Mouse (Mus musculus): ENCODE measurements at regions not wholly inside any gene's neighbourhood (a gene's known extent, or its start where the extent isn't known, plus 50 kb on each side); places are given as distances from the start of the nearest gene placed in this dataset.

DNA sequence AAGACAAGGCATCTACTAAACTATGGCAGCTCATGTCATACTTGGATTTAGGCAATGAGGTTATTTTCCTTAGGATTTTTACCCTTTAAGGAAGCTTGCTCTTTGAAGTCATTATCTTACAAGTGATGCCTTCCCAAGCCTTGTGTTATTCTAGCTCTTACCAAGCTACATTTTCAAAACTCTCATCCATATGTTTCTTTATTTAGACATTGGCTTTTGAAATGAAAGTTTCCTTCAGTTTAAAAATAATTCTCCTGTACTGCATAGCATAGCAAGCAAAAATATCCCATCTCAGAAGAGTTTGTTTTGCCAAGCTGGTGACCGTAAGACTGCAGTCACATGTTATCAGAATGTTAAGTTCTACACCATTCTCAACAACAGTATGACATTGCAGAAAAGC is 372.8 kb upstream of the Sptlc3 start:
- no peak for DNase-seq (ENCODE audit: low spot score in 2 of 2)

DNA sequence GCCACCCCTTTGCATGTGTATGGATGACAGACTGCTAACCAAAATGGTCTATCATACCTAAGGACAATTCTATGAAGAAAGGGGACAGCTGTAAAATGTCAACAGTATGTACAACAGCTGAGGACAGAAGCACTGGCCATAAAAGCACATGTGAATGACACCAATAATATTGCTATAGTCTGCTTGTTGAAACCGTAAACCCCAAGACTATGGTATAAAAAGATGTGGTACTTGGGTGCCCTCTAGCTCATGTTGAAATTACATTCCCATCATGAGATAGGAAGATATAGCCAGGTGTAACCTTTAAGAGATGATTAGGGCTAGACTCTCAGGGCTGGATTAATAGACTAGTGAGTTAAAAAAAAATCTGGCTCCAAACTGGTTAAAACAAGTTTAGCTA is 361.6 kb upstream of the Sptlc3 start:
- DNase-seq (ENCODE audit: low spot score in 2 of 2) = no peak

DNA sequence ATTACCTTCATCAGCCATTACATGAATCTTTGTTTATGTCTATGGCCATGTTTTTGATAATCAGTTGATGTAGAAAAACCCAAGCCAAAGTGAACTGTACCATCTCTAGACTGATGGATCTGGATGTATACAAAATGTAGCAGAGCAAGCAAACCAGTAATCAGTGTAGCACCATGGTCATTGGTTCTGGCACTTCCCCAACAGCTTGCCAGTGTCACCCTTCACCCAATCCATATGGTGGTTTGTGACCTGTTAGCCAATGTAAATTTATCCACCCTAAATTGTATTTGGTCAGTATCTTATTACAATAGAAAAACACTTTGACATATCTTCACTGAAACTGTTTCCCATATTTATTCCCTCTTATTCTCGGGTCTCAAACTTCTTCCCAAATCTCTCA is 346.7 kb upstream of the Sptlc3 start:
- DNase-seq (ENCODE audit: low spot score in 2 of 2) = no peak

DNA sequence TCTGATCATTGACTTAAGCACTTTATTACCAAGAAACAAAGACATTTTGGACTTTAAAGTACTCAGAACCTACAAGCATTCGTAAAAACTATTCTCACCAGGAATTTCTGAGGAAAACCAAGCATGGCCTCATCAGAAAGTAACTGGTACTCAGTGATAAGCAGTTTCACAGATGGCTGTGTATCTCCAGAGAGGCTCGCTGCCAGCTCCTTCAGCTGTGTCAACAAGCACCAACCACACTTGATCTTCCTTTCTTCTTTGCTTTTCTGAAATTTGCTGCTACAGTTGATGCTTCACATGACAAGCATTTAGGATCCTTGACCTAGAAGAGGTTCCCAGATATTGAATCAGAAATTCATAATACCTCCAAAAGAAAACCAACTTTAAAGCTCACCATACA is 314.1 kb upstream of the Sptlc3 start:
- no peak for DNase-seq (ENCODE audit: low spot score in 2 of 2)

DNA sequence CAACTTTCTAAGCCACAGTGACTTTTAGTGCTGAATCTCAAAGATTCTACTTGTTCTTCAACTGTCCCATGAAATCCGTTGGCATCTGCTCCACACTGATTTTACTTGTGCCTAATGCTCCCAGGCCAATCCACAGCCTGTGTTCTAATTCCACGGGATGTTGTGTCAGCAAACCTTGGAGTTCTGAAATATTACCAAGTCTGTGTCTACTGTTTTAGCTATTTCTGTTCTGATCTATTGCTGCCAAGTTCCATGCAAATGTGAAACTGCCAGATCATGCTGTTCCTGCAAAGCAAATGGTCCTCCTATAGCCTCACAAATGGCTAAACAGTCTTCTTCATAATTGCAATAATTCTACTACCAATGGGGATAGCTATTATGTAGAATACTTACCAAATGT is 295.4 kb upstream of the Sptlc3 start:
- no peak for DNase-seq (ENCODE audit: low spot score in 2 of 2)

DNA sequence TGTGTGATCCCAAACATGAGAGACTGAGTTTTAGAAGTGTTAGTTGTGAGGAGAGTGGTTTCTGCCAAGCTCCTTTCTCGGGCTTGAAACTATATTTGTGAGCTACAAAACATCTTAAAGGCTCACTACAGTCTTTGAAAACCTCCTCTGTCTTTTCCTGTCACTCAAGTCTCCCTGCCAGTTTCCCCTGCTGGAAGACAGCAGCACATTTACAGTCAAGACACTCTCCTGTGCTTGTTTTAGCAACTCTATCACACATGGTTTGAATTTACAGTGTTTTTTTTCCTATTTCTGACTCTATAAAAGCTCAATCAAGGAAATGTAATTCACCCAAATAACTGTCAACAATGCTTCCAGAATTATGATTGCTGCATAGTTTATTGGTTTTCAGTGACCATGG is 286.1 kb upstream of the Sptlc3 start:
- no peak for DNase-seq (ENCODE audit: low spot score in 2 of 2)

DNA sequence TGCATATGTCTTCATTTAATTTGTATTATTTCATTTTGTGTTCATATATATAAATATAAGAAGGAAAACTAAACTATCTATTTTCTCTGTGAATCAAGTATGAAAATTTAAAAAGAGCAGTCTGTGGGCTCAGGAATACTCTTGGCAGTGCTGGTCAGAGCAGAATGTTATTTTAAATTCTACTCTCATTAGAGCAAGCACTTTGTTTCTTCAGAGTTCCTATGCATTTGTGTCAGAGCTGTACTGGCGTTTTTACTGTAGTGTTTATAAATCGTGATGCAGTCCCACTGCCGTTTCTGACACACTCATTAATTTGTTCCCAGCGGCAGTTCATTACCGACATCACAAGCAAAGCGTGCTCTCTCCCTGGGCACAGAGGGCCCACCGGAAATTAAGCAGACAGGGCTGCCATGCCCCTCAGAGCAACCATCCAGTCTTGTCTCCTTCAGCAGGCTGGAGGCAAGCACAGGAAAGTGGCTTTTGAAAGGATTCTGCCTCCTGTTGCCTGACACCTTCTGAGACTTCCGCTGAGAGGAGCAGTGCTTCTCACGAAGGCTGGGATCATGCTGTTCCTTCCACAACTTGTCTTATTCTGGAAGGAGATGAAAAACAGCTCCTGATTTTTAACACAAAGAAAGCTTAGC is 272.8 kb upstream of the Sptlc3 start:
- no peak for DNase-seq (ENCODE audit: low spot score in 2 of 2)

DNA sequence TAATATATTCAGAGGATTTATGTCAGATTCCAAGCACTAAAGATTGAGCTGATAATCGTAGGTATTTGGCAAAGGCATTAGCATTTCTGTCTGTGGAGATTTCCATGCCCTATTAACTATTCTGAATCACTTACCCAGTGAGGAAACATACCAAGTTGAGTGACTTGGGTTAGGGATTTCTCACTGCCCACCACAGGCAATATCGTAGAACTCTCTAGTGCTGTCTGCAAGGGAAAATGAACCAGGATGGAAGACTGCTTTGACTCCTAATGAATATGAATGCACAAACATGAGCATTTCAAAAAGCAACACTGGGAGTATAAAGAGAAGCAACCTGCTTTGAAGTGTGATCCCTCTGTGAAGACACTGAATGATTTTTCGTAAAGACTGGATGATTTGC is 263.3 kb upstream of the Sptlc3 start:
- DNase-seq (ENCODE audit: low spot score in 2 of 2) = no peak

DNA sequence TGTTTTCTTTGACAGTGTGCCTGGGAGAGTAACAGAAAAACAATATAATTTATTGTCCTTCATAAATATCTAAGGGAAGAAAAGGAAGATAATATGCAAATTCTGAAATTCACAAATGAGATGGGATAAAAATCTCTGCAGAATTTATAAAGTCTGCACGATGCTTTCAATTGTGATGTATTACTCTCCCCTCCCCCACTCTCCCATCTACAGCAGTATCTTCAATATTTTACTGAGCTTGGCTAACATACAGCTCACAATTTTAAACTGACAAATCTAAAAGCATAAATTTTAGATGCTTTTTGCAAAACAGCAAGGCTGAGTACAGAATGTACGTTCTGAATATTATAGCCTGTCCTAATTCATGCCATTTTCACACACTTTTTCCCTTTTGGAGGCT is 243.6 kb upstream of the Sptlc3 start:
- no peak for DNase-seq (ENCODE audit: low spot score in 2 of 2)

DNA sequence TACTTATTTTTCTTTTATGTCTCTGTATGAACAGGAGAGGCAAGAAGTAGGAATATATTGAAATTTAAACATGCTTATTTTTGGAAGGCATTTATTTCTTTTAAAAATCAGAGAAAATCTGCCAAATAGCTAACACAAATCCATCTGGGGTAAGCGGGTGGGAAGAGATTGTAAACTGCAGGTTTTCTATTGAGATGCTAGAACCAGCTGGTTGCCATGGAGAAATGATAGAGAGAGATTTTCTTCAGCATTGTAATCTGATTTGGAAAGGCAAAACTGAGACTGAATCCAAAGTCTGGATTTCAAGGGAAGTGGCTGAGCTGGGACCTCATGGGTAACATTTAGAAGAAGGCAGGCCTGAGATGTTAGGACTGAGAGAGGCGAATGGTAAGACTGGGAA is 226.6 kb upstream of the Sptlc3 start:
- DNase-seq (ENCODE audit: low spot score in 2 of 2) = no peak

DNA sequence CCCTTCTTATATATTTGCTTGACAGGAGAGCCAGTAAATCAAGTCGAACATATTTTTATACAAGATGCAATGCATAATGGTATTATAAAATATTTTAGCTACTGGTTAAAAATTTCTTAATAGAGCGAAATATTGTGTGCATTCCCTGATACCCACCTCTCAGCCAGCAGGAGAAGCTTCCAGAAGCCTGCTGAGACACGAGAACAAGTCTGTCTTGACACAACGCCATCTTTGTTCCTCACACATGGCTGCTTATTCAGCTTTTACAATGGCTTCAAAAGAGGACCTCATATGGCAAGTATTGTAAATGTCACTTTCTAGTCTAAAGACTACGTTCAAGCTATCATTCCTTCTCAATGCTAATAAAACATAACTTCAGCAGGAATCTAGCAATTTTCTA is 217.1 kb upstream of the Sptlc3 start:
- no peak for DNase-seq (ENCODE audit: low spot score in 2 of 2)

DNA sequence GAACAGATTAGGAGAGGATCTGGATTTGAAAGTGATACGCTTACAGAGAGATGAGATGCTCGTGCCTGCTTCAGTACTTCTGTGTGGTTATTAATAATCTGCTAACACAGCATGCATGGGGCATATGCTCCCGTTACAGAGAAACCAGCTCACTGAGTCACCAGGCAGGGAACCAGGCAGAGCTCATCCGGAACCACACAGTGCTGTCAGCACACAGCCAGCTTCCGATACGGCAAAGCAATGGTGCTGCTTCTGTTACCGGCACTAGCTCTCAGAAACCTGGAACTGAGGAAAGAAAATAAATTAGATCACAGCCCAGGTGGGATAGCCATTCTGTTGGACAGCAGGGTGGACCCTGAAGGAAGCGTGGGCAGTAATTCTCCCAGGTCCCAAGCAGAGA is 216.1 kb upstream of the Sptlc3 start:
- DNase-seq (ENCODE audit: low spot score in 2 of 2) = no peak

DNA sequence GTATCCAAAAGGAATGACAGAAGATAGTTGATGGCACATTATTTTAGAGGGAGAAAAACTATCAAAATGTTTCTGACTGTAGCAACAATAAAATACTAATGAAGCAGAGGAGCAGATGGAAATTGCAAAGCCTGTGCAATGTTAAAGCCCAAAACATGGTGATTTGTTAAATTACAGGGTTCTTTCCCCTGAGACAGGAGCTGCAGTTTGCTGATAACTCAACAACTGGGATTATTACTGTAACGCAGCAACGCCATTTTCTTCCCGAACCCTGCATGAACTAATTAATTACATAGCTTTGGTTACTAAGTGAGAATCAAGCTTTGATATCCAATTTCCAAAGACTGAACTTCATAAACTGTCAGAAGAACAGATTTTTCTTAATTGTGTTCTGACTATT is 212.7 kb upstream of the Sptlc3 start:
- DNase-seq (ENCODE audit: low spot score in 2 of 2) = no peak

DNA sequence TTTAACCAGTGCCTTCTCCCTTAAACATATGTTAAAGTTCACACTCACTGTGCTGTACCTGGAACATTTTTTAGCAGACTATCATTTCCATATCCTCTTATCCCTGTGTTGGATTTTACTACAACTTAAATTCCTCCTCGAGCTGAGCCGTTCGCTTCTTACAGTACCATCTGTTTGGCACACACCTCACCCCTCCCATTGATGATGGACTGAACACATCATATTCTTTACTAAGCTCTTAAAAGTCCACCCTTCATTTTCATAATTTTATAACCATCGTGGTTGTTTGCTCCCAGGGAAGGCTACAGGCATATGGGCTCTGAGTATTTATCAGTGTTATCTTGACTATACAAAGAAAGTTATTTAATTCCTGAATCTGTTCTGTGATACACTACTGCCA is 209.4 kb upstream of the Sptlc3 start:
- DNase-seq (ENCODE audit: low spot score in 2 of 2) = no peak

DNA sequence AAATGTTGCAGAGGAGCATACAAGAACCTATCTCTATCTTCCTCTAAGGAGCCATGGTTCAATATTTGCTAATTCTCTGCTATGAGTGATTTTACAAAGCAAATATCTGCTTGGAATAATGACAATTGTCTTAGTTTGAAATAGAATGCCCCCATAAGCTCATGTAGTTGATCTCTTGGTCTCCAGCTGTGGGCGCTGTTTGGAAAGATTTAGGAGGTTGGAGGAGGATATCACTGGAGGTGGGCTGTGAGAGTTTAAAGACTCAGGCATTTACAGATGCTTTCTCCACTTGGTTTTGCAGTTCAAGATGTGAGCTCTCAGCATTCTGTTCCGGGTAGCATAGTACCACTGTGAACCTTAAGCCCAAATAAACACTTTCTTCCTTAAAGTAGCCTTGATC is 207.3 kb upstream of the Sptlc3 start:
- no peak for DNase-seq (ENCODE audit: low spot score in 2 of 2)

DNA sequence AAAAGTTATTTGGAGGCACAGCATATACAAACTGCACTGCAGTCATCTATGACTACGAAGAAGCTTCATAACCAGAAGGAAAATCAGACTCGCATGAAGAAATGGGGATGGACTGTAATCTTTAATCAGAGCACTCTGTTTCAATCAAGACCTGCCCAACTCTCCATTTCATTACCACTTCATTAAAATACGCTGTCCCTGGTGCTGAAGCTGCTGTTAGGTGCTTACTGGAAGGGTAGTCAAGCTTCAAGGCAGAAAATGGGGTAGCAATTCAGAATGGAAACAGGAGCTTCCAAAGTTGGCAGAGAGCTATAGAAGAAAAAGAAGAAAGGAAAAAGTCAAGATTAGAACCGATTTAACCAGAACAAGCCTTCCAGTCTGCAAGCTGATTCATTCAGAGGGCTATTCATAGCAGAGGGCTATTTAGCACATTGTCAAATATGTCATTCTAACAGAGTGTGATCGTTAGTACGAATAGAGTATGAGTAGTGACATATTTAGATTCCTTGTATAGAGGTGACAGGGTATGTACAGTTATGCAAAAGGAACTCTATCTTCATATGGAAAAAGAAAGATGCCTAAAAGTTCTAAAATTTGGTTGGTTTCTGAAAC is 195.1 kb upstream of the Sptlc3 start:
- DNase-seq (ENCODE audit: low spot score in 2 of 2) = no peak

DNA sequence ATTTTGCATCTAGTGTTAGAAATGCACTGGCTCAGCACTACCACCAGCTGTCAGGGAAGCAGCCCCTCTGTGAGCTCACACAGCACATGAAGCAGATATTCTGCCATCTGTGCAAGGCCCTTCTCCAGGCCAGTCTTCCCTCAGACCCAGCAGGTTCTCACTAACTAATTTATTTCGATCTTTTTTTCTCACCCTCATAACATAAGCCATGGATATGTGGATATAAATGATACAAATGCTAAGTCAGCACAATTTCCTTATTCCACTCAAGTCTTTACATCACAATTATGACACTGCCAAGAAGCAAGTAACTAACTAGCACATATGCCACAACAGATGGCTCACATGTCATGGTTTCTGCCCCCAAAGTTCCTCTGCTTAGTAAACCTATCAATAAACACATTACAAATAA is 182.3 kb upstream of the Sptlc3 start:
- no peak for DNase-seq (ENCODE audit: low spot score in 2 of 2)

DNA sequence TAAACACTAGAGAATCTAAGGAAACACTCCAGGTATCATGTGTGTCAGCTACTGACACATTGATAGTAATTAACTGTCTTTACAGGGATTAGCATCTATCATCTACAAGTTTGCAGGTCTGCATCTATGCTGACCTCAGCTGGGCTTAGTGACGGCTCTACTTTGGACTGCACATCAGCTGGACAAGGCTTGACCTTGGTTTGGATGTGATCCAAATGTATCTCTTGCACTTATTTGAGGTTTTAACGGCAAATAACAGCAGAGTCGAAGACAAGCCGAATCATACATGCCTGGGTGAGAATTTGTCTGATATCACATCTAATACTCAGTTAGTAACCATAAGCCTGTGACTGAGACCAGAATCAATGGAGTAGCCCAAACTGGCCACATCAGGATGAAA is 181.7 kb upstream of the Sptlc3 start:
- DNase-seq (ENCODE audit: low spot score in 2 of 2) = no peak

DNA sequence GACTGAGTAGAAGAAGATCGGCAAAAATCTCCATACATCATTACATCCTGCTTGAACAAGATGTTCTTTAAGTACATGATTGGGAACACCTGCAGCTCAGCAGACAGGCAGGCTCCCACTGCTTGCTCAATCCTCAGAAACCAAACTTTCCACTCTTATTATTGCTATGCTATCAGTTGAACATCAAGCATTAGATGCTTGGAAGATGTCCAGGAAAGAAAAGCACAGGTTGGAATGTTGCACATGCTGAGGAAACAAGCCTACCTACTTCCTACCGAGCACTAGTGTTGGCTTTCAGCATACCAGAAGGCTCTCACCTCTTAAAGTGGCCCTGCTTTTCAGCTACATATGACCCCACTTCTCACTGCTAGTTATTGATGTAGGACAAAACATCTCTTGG is 171.2 kb upstream of the Sptlc3 start:
- DNase-seq (ENCODE audit: low spot score in 2 of 2) = no peak

DNA sequence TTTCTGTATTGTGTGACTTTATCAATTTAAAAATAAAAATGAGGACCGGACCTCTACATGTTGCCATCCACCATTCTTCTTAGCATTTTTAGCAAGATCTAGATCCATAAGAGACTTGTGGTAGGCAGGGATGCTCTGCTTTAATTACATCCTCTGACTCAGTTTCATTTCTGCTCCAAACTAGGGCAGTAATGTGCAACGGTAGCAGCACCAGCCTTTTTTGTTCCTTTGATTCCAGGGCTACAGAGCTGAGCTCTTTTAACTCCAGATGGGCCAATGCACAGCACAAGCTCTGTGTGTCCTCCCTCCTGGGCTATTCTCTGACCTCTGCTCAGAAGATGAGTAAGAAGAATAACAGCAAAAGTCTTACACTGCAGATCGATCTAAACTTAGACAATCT is 168.2 kb upstream of the Sptlc3 start:
- DNase-seq (ENCODE audit: low spot score in 2 of 2) = no peak

DNA sequence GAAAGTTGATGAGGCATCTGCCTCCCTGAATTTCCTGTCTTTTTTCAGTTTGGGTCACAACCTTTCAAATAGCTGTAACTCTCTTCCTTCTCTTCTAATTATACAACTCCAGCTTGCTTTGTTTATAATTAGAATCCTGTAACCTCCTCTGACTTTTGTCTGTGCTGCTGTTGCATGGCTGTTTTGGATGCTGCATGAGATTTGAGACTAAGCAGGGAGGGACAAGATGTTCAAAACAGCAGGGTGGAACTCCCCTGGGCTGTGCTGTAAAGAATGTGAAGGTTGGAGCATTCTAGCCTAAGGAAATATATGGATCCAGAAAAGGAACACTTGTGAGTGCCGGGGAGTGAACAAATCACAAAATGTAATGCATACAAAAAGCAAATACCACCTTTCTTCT is 159.0 kb upstream of the Sptlc3 start:
- DNase-seq (ENCODE audit: low spot score in 2 of 2) = no peak

DNA sequence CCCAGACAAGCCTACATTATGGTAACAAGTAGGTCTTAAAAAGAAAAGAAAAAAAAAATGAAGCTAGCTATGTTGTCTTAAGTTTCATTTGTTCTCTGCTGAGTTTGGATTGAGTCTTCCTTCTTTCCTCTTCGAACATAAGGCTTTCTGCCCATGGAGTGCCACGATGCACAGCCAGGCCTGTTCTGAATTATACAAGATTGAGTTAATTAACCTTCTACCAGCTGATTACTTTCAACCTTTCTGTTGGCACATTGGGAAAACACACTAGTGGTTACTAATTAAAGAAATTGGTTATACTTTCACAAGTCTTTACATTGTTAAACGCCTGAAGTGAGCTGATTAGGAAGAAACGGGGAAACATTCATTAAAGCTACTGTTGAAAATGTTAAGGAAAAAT is 155.5 kb upstream of the Sptlc3 start:
- no peak for DNase-seq (ENCODE audit: low spot score in 2 of 2)

DNA sequence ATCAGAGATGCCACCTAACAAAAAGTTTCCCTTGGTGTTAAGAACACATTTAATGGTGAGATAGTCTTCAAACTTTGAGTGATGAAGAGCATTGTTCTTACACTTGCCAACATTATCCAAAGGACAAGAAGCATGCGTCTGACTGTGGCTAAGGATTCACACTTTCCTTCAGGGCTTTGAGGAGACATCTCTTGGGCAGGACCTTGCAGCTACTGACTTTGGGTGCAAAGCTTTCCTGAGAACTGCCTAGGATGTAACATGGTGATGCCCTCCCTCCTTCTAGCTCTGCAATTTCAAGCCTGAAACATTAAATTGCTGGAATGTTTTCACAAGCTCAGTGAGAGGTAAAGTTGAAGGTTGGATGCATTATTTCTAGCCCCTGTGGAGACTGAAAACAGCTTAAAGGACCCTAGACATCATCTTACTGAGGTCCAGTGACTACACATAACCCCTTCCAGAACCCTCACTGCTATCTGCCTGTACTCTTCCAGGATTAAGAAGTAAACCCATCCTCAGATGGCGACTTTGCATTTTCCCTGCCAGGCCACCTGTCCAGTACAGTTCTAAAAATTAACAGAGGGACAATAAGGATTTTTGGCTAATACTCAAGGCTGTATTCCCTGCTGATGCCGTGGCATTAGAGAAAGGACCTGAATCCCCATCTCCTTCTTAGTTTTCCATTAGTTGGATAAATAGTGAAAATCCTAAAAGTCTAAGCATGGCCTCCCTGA is 137.3 kb upstream of the Sptlc3 start:
- no peak for DNase-seq (ENCODE audit: low spot score in 2 of 2)

All from spleen, postnatal 4 days (tissue).